ENCODE assay signal across 10 mouse cellular contexts in the genomic region with DNA sequence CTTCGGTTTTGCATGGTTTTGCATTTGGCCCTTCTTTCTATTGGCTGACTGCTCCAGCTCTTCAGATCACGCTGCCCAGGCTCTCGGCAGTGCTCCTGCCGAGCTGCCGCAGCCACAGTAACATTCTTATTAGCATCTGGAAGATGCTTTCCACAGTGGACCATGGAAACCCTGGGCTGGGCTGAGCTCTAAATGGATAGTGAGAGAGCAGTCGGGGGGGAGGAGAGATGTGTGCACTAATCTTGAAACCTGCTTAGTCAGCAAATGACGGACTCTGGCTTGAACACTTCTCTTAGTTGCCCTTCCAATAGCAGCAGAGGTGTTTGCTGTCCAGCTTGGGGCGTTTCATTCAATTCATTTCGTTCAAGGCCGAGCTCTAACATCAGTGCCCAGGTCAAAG. TPM values are rescaled to one million over a fixed set of nuclear protein-coding genes. Genes with fewer than 3 reads are reported as not detected.
DNase-seq lines count a peak whose midpoint lies in the region; ATAC-seq lines count a peak whose summit lies in the region.
"Had no signal": no experiment of that assay in that cellular context is flagged by ENCODE, and none has a peak within 500 bp of the region (broad histone marks: within the 10 kb centered on the region; RNA-seq: fewer than 3 reads in every experiment).

No protein-coding gene starts in this region.

- WGBS in forebrain, embryonic 14.5 days = 52% methylated on average over 10 of the region's 10 CpGs
- 44% methylated on average over 10 of the region's 10 CpGs for WGBS in forebrain, embryonic 11.5 days
- WGBS in lung, embryonic 15.5 days = 37% methylated on average over 10 of the region's 10 CpGs
- 32% methylated on average over 10 of the region's 10 CpGs for WGBS in hindbrain, embryonic 15.5 days
- WGBS in neural tube, embryonic 12.5 days = 55% methylated on average over 10 of the region's 10 CpGs

- ATAC-seq in forebrain, embryonic 14.5 days = no peak; the same call in 1 of the 2 replicates
- no peak for ATAC-seq in forebrain, embryonic 11.5 days (replicated peaks; ENCODE audit: low FRiP score)
- ATAC-seq in lung, embryonic 15.5 days (ENCODE audit: borderline replicate concordance, extremely low read depth, low FRiP score, low TSS enrichment) = no peak
- ATAC-seq in hindbrain, embryonic 15.5 days (ENCODE audit: low FRiP score, low read depth) = peak; percentile 68; the same call in 1 of the 2 replicates
- no peak for ATAC-seq in neural tube, embryonic 12.5 days (ENCODE audit: low FRiP score, low read depth)
- ATAC-seq: inflammation-experienced regulatory T-cells, adult 6 months had no signal

- 0 out of 2 replicates have a peak overlapping the region, but pooled peaks have one; percentile 12 for H3K4me2 ChIP-seq in forebrain, embryonic 14.5 days (ENCODE audit: low read length)
- H3K4me2 ChIP-seq in forebrain, embryonic 11.5 days (ENCODE audit: low read depth, low read length, severe bottlenecking) = no peak overlapping the region
- H3K4me2 ChIP-seq in lung, embryonic 15.5 days = peak overlapping the region; percentile 8; the same call in 1 of the 2 replicates
- peak overlapping the region; percentile 46 for H3K4me2 ChIP-seq in hindbrain, embryonic 15.5 days
- H3K4me2 ChIP-seq in neural tube, embryonic 12.5 days (replicated peaks) = peak overlapping the region; percentile 4; the same call in 1 of the 2 replicates

- H3K27ac ChIP-seq in forebrain, embryonic 14.5 days (ENCODE audit: low read depth, low read length) = no peak overlapping the region
- no peak overlapping the region for H3K27ac ChIP-seq in forebrain, embryonic 11.5 days (ENCODE audit: low read depth, low read length)
- no peak overlapping the region for H3K27ac ChIP-seq in lung, embryonic 15.5 days
- no peak overlapping the region for H3K27ac ChIP-seq in hindbrain, embryonic 15.5 days (replicated peaks)
- H3K27ac ChIP-seq in neural tube, embryonic 12.5 days = no peak overlapping the region

- no peaks in the 10 kb centered on the region for H3K27me3 ChIP-seq in forebrain, embryonic 14.5 days (replicated peaks; ENCODE audit: control insufficient read depth, insufficient read depth, low read length)
- no peaks in the 10 kb centered on the region for H3K27me3 ChIP-seq in forebrain, embryonic 11.5 days (ENCODE audit: control insufficient read depth, insufficient read depth, low read length)
- no peaks in the 10 kb centered on the region for H3K27me3 ChIP-seq in lung, embryonic 15.5 days
- H3K27me3 ChIP-seq in hindbrain, embryonic 15.5 days = no peaks in the 10 kb centered on the region
- no peaks in the 10 kb centered on the region for H3K27me3 ChIP-seq in neural tube, embryonic 12.5 days (replicated peaks)

- no peaks in the 10 kb centered on the region; the same call in 1 of the 2 replicates for H3K4me1 ChIP-seq in forebrain, embryonic 14.5 days (ENCODE audit: control insufficient read depth, insufficient read depth, low read length)
- H3K4me1 ChIP-seq in forebrain, embryonic 11.5 days (replicated peaks; ENCODE audit: control insufficient read depth, insufficient read depth, low read length) = no peaks in the 10 kb centered on the region
- peaks cover 23% of the 10 kb centered on the region for H3K4me1 ChIP-seq in lung, embryonic 15.5 days
- H3K4me1 ChIP-seq in hindbrain, embryonic 15.5 days (replicated peaks) = peaks cover 8% of the 10 kb centered on the region; the same call in 1 of the 2 replicates
- H3K4me1 ChIP-seq in neural tube, embryonic 12.5 days = no peaks in the 10 kb centered on the region

- no peak overlapping the region for H3K4me3 ChIP-seq in forebrain, embryonic 14.5 days (ENCODE audit: low read depth, low read length)
- no peak overlapping the region for H3K4me3 ChIP-seq in forebrain, embryonic 11.5 days (ENCODE audit: low read depth, low read length)
- no peak overlapping the region for H3K4me3 ChIP-seq in lung, embryonic 15.5 days
- H3K4me3 ChIP-seq in hindbrain, embryonic 15.5 days = peak overlapping the region; percentile 15
- no peak overlapping the region for H3K4me3 ChIP-seq in neural tube, embryonic 12.5 days

- no peaks in the 10 kb centered on the region for H3K9me3 ChIP-seq in forebrain, embryonic 14.5 days (replicated peaks; ENCODE audit: control insufficient read depth, low read length)
- H3K9me3 ChIP-seq in forebrain, embryonic 11.5 days (ENCODE audit: control insufficient read depth, low read length) = no peaks in the 10 kb centered on the region
- H3K9me3 ChIP-seq in lung, embryonic 15.5 days = no peaks in the 10 kb centered on the region
- H3K9me3 ChIP-seq in hindbrain, embryonic 15.5 days = no peaks in the 10 kb centered on the region
- H3K9me3 ChIP-seq in neural tube, embryonic 12.5 days = no peaks in the 10 kb centered on the region

- H3K9ac ChIP-seq in forebrain, embryonic 14.5 days (ENCODE audit: low read length) = no peak overlapping the region
- H3K9ac ChIP-seq in forebrain, embryonic 11.5 days (ENCODE audit: low read length) = no peak overlapping the region
- H3K9ac ChIP-seq in lung, embryonic 15.5 days = no peak overlapping the region
- H3K9ac ChIP-seq in hindbrain, embryonic 15.5 days = no peak overlapping the region
- no peak overlapping the region for H3K9ac ChIP-seq in neural tube, embryonic 12.5 days

- DNase-seq in forebrain, embryonic 14.5 days (ENCODE audit: low spot score) = peak; percentile 18
- DNase-seq in forebrain, embryonic 11.5 days (ENCODE audit: low spot score) = no peak
- no peak for DNase-seq in lung, adult 18-20 months
- no peak for DNase-seq in ovary, postnatal 36 days (ENCODE audit: low spot score)
- DNase-seq in urinary bladder, postnatal 14 days (ENCODE audit: low spot score) = no peak
- DNase-seq: cerebellum, adult 11 months had no signal

- no peaks in the 10 kb centered on the region for H3K36me3 ChIP-seq in forebrain, embryonic 14.5 days (ENCODE audit: control insufficient read depth, insufficient read depth, low read length)
- no peaks in the 10 kb centered on the region for H3K36me3 ChIP-seq in forebrain, embryonic 11.5 days (ENCODE audit: control insufficient read depth, insufficient read depth, low read length)
- no peaks in the 10 kb centered on the region for H3K36me3 ChIP-seq in lung, embryonic 15.5 days
- H3K36me3 ChIP-seq in hindbrain, embryonic 15.5 days = no peaks in the 10 kb centered on the region
- no peaks in the 10 kb centered on the region for H3K36me3 ChIP-seq in neural tube, embryonic 12.5 days

RNA-seq across cellular contexts. Expression of a gene that starts 30.8 kb away (rescaled TPM):
- 43.3 and 50.4 TPM in 2 replicates for polyA plus RNA-seq in forebrain, embryonic 14.5 days (2014; fragmentation: Nextera tagmentation; extraction: Ambion mirVana)
- 33.6 and 36.7 TPM in 2 replicates for polyA plus RNA-seq in forebrain, embryonic 11.5 days (2014; fragmentation: Nextera tagmentation; extraction: Ambion mirVana)
- polyA plus RNA-seq in lung, embryonic 15.5 days (2015; fragmentation: Nextera tagmentation; extraction: Ambion mirVana) = 40.8 and 43.2 TPM in 2 replicates
- 34.2 and 37.4 TPM in 2 replicates for polyA plus RNA-seq in hindbrain, embryonic 15.5 days (2015; fragmentation: Nextera tagmentation; extraction: Ambion mirVana)
- polyA plus RNA-seq in neural tube, embryonic 12.5 days (2016; fragmentation: Nextera tagmentation; extraction: Ambion mirVana) = 44.2 and 45.5 TPM in 2 replicates
